9 mouse cellular contexts compared by ENCODE assay signal in the genomic region with DNA sequence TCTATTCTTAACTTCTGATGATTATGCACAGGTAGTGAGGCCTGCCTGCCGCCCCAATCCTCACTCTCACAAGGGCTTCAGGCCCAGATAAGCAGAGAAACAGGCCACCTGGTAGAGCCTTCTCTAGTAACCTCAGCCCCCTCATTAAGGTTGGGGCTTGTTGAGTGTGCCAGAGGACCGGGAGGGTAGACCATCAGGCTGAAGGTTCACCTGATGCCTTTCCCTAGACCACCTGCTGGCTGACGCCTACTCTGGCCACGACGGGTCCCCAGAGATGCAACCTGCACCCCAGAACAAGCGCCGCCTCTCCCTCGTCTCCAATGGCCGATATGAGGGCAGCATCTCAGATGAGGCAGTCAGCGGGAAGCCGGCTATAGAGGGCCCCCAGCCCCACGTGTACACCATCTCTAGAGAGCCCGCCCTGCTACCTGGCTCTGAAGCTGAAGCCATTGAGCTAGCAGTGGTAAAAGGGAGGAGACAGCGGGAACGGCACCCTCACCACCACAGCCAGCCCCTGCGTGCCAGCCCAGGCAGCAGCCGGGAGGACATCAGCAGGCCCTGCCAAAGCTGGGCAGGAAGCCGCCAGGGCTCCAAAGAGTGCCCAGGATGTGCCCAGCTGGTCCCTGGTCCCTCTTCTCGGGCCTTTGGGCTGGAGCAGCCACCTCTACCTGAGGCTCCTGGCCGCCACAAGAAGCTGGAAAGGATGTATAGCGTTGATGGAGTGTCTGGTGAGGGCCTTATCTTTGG. TPM values are rescaled to one million over a fixed set of nuclear protein-coding genes. Genes with fewer than 3 reads are reported as not detected.
DNase-seq lines count a peak whose midpoint lies in the region; ATAC-seq and TF ChIP-seq lines count a peak whose summit lies in the region.
"Had no signal": no experiment of that assay in that cellular context is flagged by ENCODE, and none has a peak within 500 bp of the region (broad histone marks: within the 10 kb centered on the region; RNA-seq: fewer than 3 reads in every experiment).

No protein-coding gene starts in this region.

- peak; percentile 61 for DNase-seq in left cerebral cortex, postnatal 4 days
- DNase-seq in left cerebral cortex, postnatal 14 days (ENCODE audit: low spot score in 2 of 2), result no peak
- DNase-seq in hindbrain, postnatal 0 days (ENCODE audit: low spot score), result peak; percentile 12
- no peak for DNase-seq in left cerebral cortex, postnatal 36 days (ENCODE audit: low spot score in 2 of 2)
- no peak for DNase-seq in adrenal gland, adult (ENCODE audit: inconsistent age in 2 of 2, low spot score in 1 of 2)
- no peak for DNase-seq in MN1 (ENCODE audit: low spot score)

- 79% methylated on average over 21 of the region's 21 CpGs for WGBS in hindbrain, postnatal 0 days

- H3K27ac ChIP-seq in embryonic fibroblast, embryonic 13.5 days (ENCODE audit: insufficient read depth, low read length), result no peak overlapping the region
- H3K27ac ChIP-seq in hindbrain, postnatal 0 days, result no peak overlapping the region

- no peak for TF ChIP-seq CTCF in embryonic fibroblast, embryonic 13.5 days (IDR thresholded peaks at IDR 0.05; ENCODE audit: borderline replicate concordance, insufficient read depth, low read length)
- TF ChIP-seq CTCF in hindbrain, postnatal 0 days (IDR thresholded peaks at IDR 0.05; ENCODE audit: low read depth), result no peak

- H3K27me3 ChIP-seq in hindbrain, postnatal 0 days (ENCODE audit: insufficient read depth, low read length), result no peaks in the 10 kb centered on the region
- H3K27me3 ChIP-seq in myocyte (ENCODE audit: control insufficient read depth, insufficient read depth, insufficient read length), result no peaks in the 10 kb centered on the region

- H3K9me3 ChIP-seq in hindbrain, postnatal 0 days (ENCODE audit: low read length), result no peaks in the 10 kb centered on the region

- TF ChIP-seq POLR2A in embryonic fibroblast, embryonic 13.5 days (IDR thresholded peaks at IDR 0.05; ENCODE audit: low read depth, low read length), result no peak
- no peak for TF ChIP-seq POLR2A in myocyte (IDR thresholded peaks at IDR 0.05; ENCODE audit: insufficient read length, low read depth)

- H3K4me1 ChIP-seq in embryonic fibroblast, embryonic 13.5 days (ENCODE audit: control insufficient read depth, insufficient read depth, low read length), result no peaks in the 10 kb centered on the region
- H3K4me1 ChIP-seq in hindbrain, postnatal 0 days (ENCODE audit: insufficient read depth, low read length), result peaks cover 11% of the 10 kb centered on the region

- H3K9ac ChIP-seq in hindbrain, postnatal 0 days (replicated peaks; ENCODE audit: low read length), result peak overlapping the region; percentile 88

- no peak overlapping the region for H3ac ChIP-seq in myocyte (ENCODE audit: control insufficient read depth, insufficient read length)

- peak overlapping the region; percentile 81 for H3K4me2 ChIP-seq in hindbrain, postnatal 0 days (ENCODE audit: low read depth, low read length)
- H3K4me2 ChIP-seq in myocyte (ENCODE audit: low read depth), result peak overlapping the region; percentile 94

- ATAC-seq in hindbrain, postnatal 0 days, result no peak

- peak overlapping the region; percentile 87 for H3K4me3 ChIP-seq in embryonic fibroblast, embryonic 13.5 days (ENCODE audit: insufficient read depth, low read length)
- peak overlapping the region; percentile 77 for H3K4me3 ChIP-seq in hindbrain, postnatal 0 days (ENCODE audit: low read length)
- H3K4me3 ChIP-seq in myocyte, result peak overlapping the region; percentile 70

- peaks cover 6% of the 10 kb centered on the region for H3K79me2 ChIP-seq in myocyte (ENCODE audit: control insufficient read depth, insufficient read depth)

- peaks cover 11% of the 10 kb centered on the region for H3K36me3 ChIP-seq in hindbrain, postnatal 0 days (ENCODE audit: insufficient read depth, low read length)
- no peaks in the 10 kb centered on the region for H3K36me3 ChIP-seq in myocyte (ENCODE audit: control insufficient read depth, insufficient read depth)

- intact Hi-C loops in left cerebral cortex, postnatal 4 days (cut with DNase I), result no loop called here
- intact Hi-C loops in left cerebral cortex, postnatal 14 days (cut with DNase I), result no loop called here
- intact Hi-C loops in left cerebral cortex, postnatal 36 days (cut with DNase I), result loop anchor here (1.0 kb wide), 1 partner anchor 23 kb away; no protein-coding TSS in a partner anchor

TF ChIP-seq in myocyte, 11 proteins besides CTCF, POLR2A, EP300 and RAD21:
- TF ChIP-seq POLR2AphosphoS2 (IDR thresholded peaks at IDR 0.05; ENCODE audit: insufficient read length, low read depth) (no peak), SRF (IDR thresholded peaks at IDR 0.05; ENCODE audit: control insufficient read depth, insufficient read length, low read depth) (no peak), USF1 (IDR thresholded peaks at IDR 0.05; ENCODE audit: low read depth) (no peak), MYOG (IDR thresholded peaks at IDR 0.05; ENCODE audit: control insufficient read depth in 1 of 3, insufficient read depth in 1 of 3, insufficient read length in 2 of 3, low read depth in 2 of 3) (no peak), REST (IDR thresholded peaks at IDR 0.05; ENCODE audit: insufficient read depth, insufficient read length) (no peak), E2F4 (IDR thresholded peaks at IDR 0.05; ENCODE audit: insufficient read depth) (no peak), MYOD1 (IDR thresholded peaks at IDR 0.05; ENCODE audit: control insufficient read depth in 1 of 3, insufficient read length in 2 of 3, low read depth in 2 of 3) (no peak), MAX (IDR thresholded peaks at IDR 0.05; ENCODE audit: low read depth) (no peak), CEBPB (IDR thresholded peaks at IDR 0.05; ENCODE audit: insufficient read depth, poor library complexity, severe bottlenecking) (no peak), TCF3 (IDR thresholded peaks at IDR 0.05; ENCODE audit: insufficient read length, low read depth) (no peak), TCF12 (IDR thresholded peaks at IDR 0.05; ENCODE audit: insufficient read depth, poor library complexity, severe bottlenecking) (no peak)

RNA-seq across cellular contexts. Expression of gene Nsmf, which starts 1.4 kb away (rescaled TPM):
- total RNA-seq in left cerebral cortex, postnatal 4 days (2021), result 100 to 1,000 TPM; 342 to 359 TPM
- total RNA-seq in left cerebral cortex, postnatal 14 days (2021), result 100 to 1,000 TPM; 565 to 580 TPM
- 46.7 and 47.8 TPM in 2 replicates for polyA plus RNA-seq in embryonic fibroblast, embryonic 13.5 days (2011; ENCODE audit: insufficient read length, low read depth, missing spikeins)
- total RNA-seq in hindbrain, postnatal 0 days (2014; rRNA removed), result 254 and 279 TPM in 2 replicates
- polyA plus RNA-seq in hindbrain, postnatal 0 days (2015; fragmentation: Nextera tagmentation; extraction: Ambion mirVana), result 152 and 159 TPM in 2 replicates
- 33.7 TPM for polyA plus RNA-seq in myocyte (2012; fragmentation: generic; extraction: Trizol)
- 100 to 1,000 TPM; 458 to 503 TPM for total RNA-seq in left cerebral cortex, postnatal 36 days (2021)

RNA-seq across cellular contexts. Expression of gene Entpd8, which starts 24.5 kb away (rescaled TPM):
- not detected for total RNA-seq in left cerebral cortex, postnatal 4 days (2021)
- not detected for total RNA-seq in left cerebral cortex, postnatal 14 days (2021)
- not detected in 2 replicates for polyA plus RNA-seq in embryonic fibroblast, embryonic 13.5 days (2011; ENCODE audit: insufficient read length, low read depth, missing spikeins)
- not detected in 2 replicates for total RNA-seq in hindbrain, postnatal 0 days (2014; rRNA removed)
- polyA plus RNA-seq in hindbrain, postnatal 0 days (2015; fragmentation: Nextera tagmentation; extraction: Ambion mirVana), result not detected in 2 replicates
- polyA plus RNA-seq in myocyte (2012; fragmentation: generic; extraction: Trizol), result not detected
- total RNA-seq in left cerebral cortex, postnatal 36 days (2021), result not detected
- total RNA-seq: gastrocnemius, postnatal 10 days had no signal

RNA-seq across cellular contexts. Expression of gene Noxa1, which starts 39.4 kb away (rescaled TPM):
- total RNA-seq in left cerebral cortex, postnatal 4 days (2021), result not detected
- total RNA-seq in left cerebral cortex, postnatal 14 days (2021), result not detected
- not detected in 2 replicates for polyA plus RNA-seq in embryonic fibroblast, embryonic 13.5 days (2011; ENCODE audit: insufficient read length, low read depth, missing spikeins)
- not detected in 2 replicates for total RNA-seq in hindbrain, postnatal 0 days (2014; rRNA removed)
- not detected in 2 replicates for polyA plus RNA-seq in hindbrain, postnatal 0 days (2015; fragmentation: Nextera tagmentation; extraction: Ambion mirVana)
- not detected for polyA plus RNA-seq in myocyte (2012; fragmentation: generic; extraction: Trizol)
- total RNA-seq in left cerebral cortex, postnatal 36 days (2021), result not detected
- total RNA-seq: gastrocnemius, postnatal 10 days had no signal

Comparison
In these comparisons a context has a peak if more than half of its experiments do, and no peak if none do; other contexts are left out.
1. DNase-seq: peak in left cerebral cortex, postnatal 4 days (single experiment) and hindbrain, postnatal 0 days (single experiment); none in left cerebral cortex, postnatal 14 days (0 of 2), left cerebral cortex, postnatal 36 days (0 of 2), adrenal gland, adult (0 of 2) and MN1 (single experiment).
2. Peak in every context shown above with its lines, with median percentiles within 50 percentile points of each other: H3K4me3 ChIP-seq.